Mouse (Mus musculus) thymus, adult 2 months (tissue): ENCODE measurements around the gene Shc2.

Source experiments
- CTCF ChIP-seq: fragments of 200-500 bp; IDR thresholded peaks from 2 replicates; pipeline ENCODE4 v1.5.1; 2012; ENCODE audit warnings: mild to moderate bottlenecking, control low read depth, low read length, moderate library complexity, borderline replicate concordance; ENCODE audit not compliant: control insufficient read depth, poor library complexity, insufficient read depth; ENCODE audit errors: extremely low read depth
- POLR2A ChIP-seq: fragments of 200-500 bp; IDR thresholded peaks from 2 replicates; pipeline ENCODE4 v1.6.1; 2012; ENCODE audit warnings: mild to moderate bottlenecking, low read length, control low read depth, moderate library complexity; ENCODE audit not compliant: control insufficient read depth, poor library complexity, insufficient read depth; ENCODE audit errors: extremely low read depth

DNA sequence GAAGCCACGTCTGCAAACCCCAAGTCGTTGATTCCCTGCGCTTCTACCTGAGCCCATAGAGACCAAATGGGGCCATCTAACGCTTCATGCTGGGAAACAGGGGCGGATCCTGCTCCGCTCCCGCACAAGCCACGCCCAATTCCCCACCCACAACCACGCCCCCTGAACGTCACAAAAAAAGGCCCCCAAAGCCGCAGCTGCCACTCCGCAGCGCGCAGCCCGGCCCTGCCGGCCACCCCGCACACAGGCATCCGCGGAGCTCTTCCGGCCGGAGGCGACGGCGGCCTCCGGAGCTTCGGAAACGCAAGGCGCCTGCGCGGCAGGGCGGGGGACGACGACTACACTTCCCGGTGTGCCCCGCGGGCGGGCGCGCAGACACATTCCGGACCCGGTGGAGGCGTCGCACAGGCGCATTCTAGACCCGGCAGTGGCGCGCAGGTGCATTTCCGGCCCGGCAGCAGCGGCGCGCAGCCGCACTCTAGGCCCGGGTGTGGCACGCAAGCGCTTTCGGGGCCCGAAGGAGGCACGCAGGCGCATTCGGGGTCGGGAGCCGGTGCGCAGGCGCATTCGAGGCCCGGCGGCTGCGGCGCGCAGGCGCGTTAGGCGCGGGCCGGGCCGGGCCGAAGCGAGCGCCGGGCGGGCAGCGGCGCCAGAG lies 44.0 kb upstream of the Shc2 start, which contains the start of gene Cdc34:
- TF ChIP-seq POLR2A (peak; percentile 95), CTCF (peak; percentile 75; the same call in 1 of the 2 replicates)
